Mouse (Mus musculus) induced T-regulatory cell, adult 2 months (primary cell): ENCODE data around the gene Myh9.

Experiments
- DNase-seq: peaks from one replicate; pipeline ENCODE4 v3.0.0-alpha.2; 2012; ENCODE audit warnings: low read depth

Myh9 gene

GRCm38 (mm10) chr15:77806565-77807263 lies 35.3 kb downstream of the Myh9 start:
- DNase-seq: peak; percentile 79

- peak; percentile 84 for DNase-seq
Measured at GRCm38 (mm10) chr15:77805657-77806056, 36.3 kb downstream of the Myh9 start.

- peak; percentile 61 for DNase-seq
Measured at GRCm38 (mm10) chr15:77804949-77805348, 37.0 kb downstream of the Myh9 start.

- no peak for DNase-seq
Measured at GRCm38 (mm10) chr15:77804460-77804859, 37.5 kb downstream of the Myh9 start.

GRCm38 (mm10) chr15:77803747-77804146 lies 38.2 kb downstream of the Myh9 start:
- DNase-seq: peak; percentile 37

- DNase-seq: peak; percentile 60
Measured at GRCm38 (mm10) chr15:77802992-77803391, 39.0 kb downstream of the Myh9 start.

- peak; percentile 78 for DNase-seq
Measured at GRCm38 (mm10) chr15:77801188-77801587, 40.8 kb downstream of the Myh9 start.

- peak; percentile 93 for DNase-seq
Measured at GRCm38 (mm10) chr15:77800511-77800910, 41.5 kb downstream of the Myh9 start.

GRCm38 (mm10) chr15:77799491-77800474 lies 42.2 kb downstream of the Myh9 start:
- peak; percentile 70 for DNase-seq

- peak; percentile 84 for DNase-seq
Measured at GRCm38 (mm10) chr15:77798664-77799490, 43.1 kb downstream of the Myh9 start.

- no peak for DNase-seq
Measured at GRCm38 (mm10) chr15:77797609-77798411, 44.2 kb downstream of the Myh9 start.

- no peak for DNase-seq
Measured at GRCm38 (mm10) chr15:77796409-77797035, 45.5 kb downstream of the Myh9 start.

GRCm38 (mm10) chr15:77794908-77795356 lies 47.0 kb downstream of the Myh9 start:
- no peak for DNase-seq

GRCm38 (mm10) chr15:77794138-77794907 lies 47.7 kb downstream of the Myh9 start:
- DNase-seq: no peak

GRCm38 (mm10) chr15:77793554-77793953 lies 48.4 kb downstream of the Myh9 start:
- no peak for DNase-seq

GRCm38 (mm10) chr15:77793094-77793493 lies 48.9 kb downstream of the Myh9 start:
- DNase-seq: no peak

- DNase-seq: no peak
Measured at GRCm38 (mm10) chr15:77792056-77792455, 49.9 kb downstream of the Myh9 start.

- DNase-seq: no peak
Measured at GRCm38 (mm10) chr15:77790656-77791405, 51.1 kb downstream of the Myh9 start.

- peak; percentile 72 for DNase-seq
Measured at GRCm38 (mm10) chr15:77789186-77789585, 52.8 kb downstream of the Myh9 start.
